Mouse (Mus musculus) midbrain, embryonic 10.5 days (tissue): Measurements from ENCODE around the gene Uba7. TPM values are rescaled to one million over a fixed set of nuclear protein-coding genes. Genes with fewer than 3 reads are reported as not detected.
"Not testable (repeated sequence)": the region's sequence is repeated elsewhere in the genome, so short reads cannot be mapped to it uniquely, and the experiment has no call there.

Experiments used
- DNase-seq: peaks from one replicate; pipeline ENCODE4 v3.0.0-alpha.2; 2017; ENCODE audit warnings: low spot score
- H3K27ac ChIP-seq: fragments of 300-500 bp; sonication (generic); replicated peaks from 2 replicates; pipeline ENCODE4 v1.5.1; 2016; ENCODE audit warnings: mild to moderate bottlenecking
- H3K27me3 ChIP-seq: fragments of 300-500 bp; sonication (generic); 2 replicates; pipeline ENCODE4 v1.6.1; 2016; ENCODE audit warnings: low read depth, mild to moderate bottlenecking; ENCODE audit not compliant: poor library complexity, severe bottlenecking
- H3K36me3 ChIP-seq: fragments of 300-500 bp; sonication (generic); 2 replicates; pipeline ENCODE4 v1.6.1; 2016; ENCODE audit warnings: mild to moderate bottlenecking, moderate library complexity
- H3K4me1 ChIP-seq: fragments of 300-500 bp; sonication (generic); 2 replicates; pipeline ENCODE4 v1.6.1; 2016
- H3K4me3 ChIP-seq: fragments of 300-500 bp; sonication (generic); 2 replicates; pipeline ENCODE4 v1.5.1; 2016; ENCODE audit warnings: mild to moderate bottlenecking, moderate library complexity
- H3K9me3 ChIP-seq: fragments of 300-500 bp; sonication (generic); replicated peaks from 2 replicates; pipeline ENCODE4 v1.6.1; 2016; ENCODE audit warnings: mild to moderate bottlenecking
- WGBS: fragments of 180-500 bp; shearing (Covaris S2); methylation state at CpG from one replicate; pipeline ENCODE4 v1.1.7; 2016; 5-methylcytosine and 5-hydroxymethylcytosine counted together
- polyA plus RNA-seq: library from polyadenylated mRNA; unstranded; fragments of >200 nt; fragmentation: Nextera tagmentation; extraction: Ambion mirVana; gene quantifications from 2 replicates; pipeline ENCODE4 v1.2.1, GENCODE M21; 2016

Gene Uba7
- polyA plus RNA-seq, 1 experiment from 2014 or later, result 8.1 TPM

- DNase-seq, result no peak
- Histone ChIP-seq H3K4me3 (no peak overlapping the region), H3K9me3 (no peaks in the 10 kb centered on the region), H3K36me3 (peaks cover 44% of the 10 kb centered on the region), H3K4me1 (peaks cover 22% of the 10 kb centered on the region), H3K27ac (no peak overlapping the region), H3K27me3 (no peaks in the 10 kb centered on the region)
- WGBS, result 88% methylated on average over 5 of the region's 5 CpGs
These were observed 32.7 kb downstream of the Uba7 start for GRCm38 (mm10) chr9:108008041-108008440.

- H3K36me3 ChIP-seq, result peaks cover 52% of the 10 kb centered on the region
- H3K27ac ChIP-seq, result no peak overlapping the region
- DNase-seq, result no peak
- H3K4me1 ChIP-seq, result 0 out of 2 replicates have a peak, but pooled peaks cover under 1% of the 10 kb centered on the region
- H3K4me3 ChIP-seq, result no peak overlapping the region
- no peaks in the 10 kb centered on the region for H3K9me3 ChIP-seq
- no peaks in the 10 kb centered on the region for H3K27me3 ChIP-seq
These were observed 35.1 kb downstream of the Uba7 start for GRCm38 (mm10) chr9:108010385-108010784.

GRCm38 (mm10) chr9:108013577-108013976, 38.3 kb downstream of the Uba7 start:
- H3K4me1 ChIP-seq, H3K4me3 ChIP-seq, DNase-seq, H3K27me3 ChIP-seq, H3K9me3 ChIP-seq, H3K27ac ChIP-seq: not testable (repeated sequence)
- H3K36me3 ChIP-seq, result peaks cover 62% of the 10 kb centered on the region
- 97% methylated on average over 2 of the region's 2 CpGs for WGBS

DNA sequence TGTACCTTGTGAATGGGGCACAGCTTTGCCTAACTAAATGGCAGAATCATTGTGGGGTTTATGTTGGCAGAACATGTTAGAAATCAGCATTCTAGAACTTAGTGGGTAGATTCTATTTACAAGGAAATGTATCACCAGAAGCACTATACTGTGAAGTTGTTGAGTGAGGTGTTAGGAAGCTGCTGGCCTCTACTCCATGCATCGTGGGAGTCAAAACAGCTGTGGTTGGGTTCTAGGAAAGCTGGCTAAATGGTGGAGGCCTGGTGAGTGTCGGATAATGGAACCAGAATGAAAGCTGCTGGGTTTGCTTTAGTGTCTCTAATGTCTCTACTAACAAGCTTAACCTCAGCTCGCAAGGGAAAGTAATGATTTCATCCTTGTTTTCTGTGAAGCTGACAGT, 41.8 kb downstream of the Uba7 start:
- H3K4me3 ChIP-seq, result no peak overlapping the region
- H3K27ac ChIP-seq, result no peak overlapping the region
- H3K4me1 ChIP-seq, result no peaks in the 10 kb centered on the region
- WGBS, result 85% methylated on average over 3 of the region's 3 CpGs
- H3K27me3 ChIP-seq, result no peaks in the 10 kb centered on the region
- H3K36me3 ChIP-seq, result peaks cover 44% of the 10 kb centered on the region
- DNase-seq, result no peak
- no peaks in the 10 kb centered on the region for H3K9me3 ChIP-seq

- Histone ChIP-seq H3K27ac (no peak overlapping the region), H3K4me1 (no peaks in the 10 kb centered on the region), H3K27me3 (no peaks in the 10 kb centered on the region), H3K36me3 (peaks cover 36% of the 10 kb centered on the region), H3K4me3 (no peak overlapping the region), H3K9me3 (no peaks in the 10 kb centered on the region)
- no peak for DNase-seq
- WGBS, result 96% methylated on average over 1 of the region's 1 CpGs
These were observed 45.4 kb downstream of the Uba7 start for GRCm38 (mm10) chr9:108020741-108021140.

DNA sequence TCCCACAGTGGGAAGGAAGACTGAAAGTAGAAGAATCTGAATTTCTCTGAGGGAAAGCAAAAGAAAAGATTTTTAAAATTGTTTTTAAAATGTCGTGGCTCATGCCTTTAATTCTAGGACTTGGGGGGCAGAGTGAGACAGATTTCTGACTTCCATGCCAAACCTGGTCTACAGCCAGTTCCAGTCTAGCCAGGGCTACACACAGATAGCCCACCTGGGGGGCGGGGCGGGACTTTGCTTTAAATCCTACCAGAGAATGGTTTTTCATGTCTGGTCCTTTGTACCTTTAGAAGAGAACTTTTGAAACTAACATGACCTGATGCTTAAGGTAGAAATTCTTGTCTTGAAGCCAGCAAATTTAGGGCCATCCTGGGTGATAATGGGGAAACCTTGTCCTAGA, 47.9 kb downstream of the Uba7 start:
- WGBS, result 88% methylated on average over 3 of the region's 3 CpGs
- H3K4me3 ChIP-seq, result no peak overlapping the region

DNA sequence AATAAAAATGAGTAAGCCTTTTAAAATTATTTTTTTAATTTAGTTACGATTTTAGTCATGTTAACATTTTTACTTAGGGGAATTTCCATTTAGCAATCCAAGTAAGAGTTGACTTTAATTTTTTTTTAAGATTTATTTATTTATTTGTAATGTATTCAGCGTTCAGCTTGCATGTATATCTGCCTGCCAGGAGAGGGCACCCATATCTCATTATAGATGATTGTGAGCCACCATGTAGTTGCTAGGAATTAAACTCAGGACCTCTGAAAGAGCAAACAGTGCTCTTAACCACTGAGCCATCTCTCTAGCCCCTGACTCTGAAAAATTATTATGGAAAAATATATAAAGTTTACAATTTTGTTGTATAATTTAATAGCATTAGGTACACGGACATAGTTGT, 51.3 kb downstream of the Uba7 start:
- Histone ChIP-seq H3K4me1 (no peaks in the 10 kb centered on the region), H3K36me3 (peaks cover 70% of the 10 kb centered on the region), H3K9me3 (peaks cover 7% of the 10 kb centered on the region; the same call in 1 of the 2 replicates), H3K27ac (no peak overlapping the region), H3K4me3 (no peak overlapping the region), H3K27me3 (no peaks in the 10 kb centered on the region)
- no peak for DNase-seq
- WGBS, result 92% methylated on average over 3 of the region's 3 CpGs

More for the DNA sequence above, 47.9 kb downstream of the Uba7 start:
- DNase-seq, result no peak
- H3K27me3 ChIP-seq, result no peaks in the 10 kb centered on the region
- peaks cover 7% of the 10 kb centered on the region; the same call in 1 of the 2 replicates for H3K9me3 ChIP-seq
- H3K4me1 ChIP-seq, result no peaks in the 10 kb centered on the region
- peaks cover 47% of the 10 kb centered on the region for H3K36me3 ChIP-seq
- H3K27ac ChIP-seq, result no peak overlapping the region

- H3K9me3 ChIP-seq, result peaks cover 7% of the 10 kb centered on the region; the same call in 1 of the 2 replicates
- 94% methylated on average over 3 of the region's 3 CpGs for WGBS
- no peaks in the 10 kb centered on the region for H3K27me3 ChIP-seq
- peaks cover 83% of the 10 kb centered on the region for H3K36me3 ChIP-seq
- no peak overlapping the region for H3K4me3 ChIP-seq
- no peaks in the 10 kb centered on the region for H3K4me1 ChIP-seq
- no peak for DNase-seq
- H3K27ac ChIP-seq, result no peak overlapping the region
These were observed 52.6 kb downstream of the Uba7 start for GRCm38 (mm10) chr9:108027867-108028266.

DNA sequence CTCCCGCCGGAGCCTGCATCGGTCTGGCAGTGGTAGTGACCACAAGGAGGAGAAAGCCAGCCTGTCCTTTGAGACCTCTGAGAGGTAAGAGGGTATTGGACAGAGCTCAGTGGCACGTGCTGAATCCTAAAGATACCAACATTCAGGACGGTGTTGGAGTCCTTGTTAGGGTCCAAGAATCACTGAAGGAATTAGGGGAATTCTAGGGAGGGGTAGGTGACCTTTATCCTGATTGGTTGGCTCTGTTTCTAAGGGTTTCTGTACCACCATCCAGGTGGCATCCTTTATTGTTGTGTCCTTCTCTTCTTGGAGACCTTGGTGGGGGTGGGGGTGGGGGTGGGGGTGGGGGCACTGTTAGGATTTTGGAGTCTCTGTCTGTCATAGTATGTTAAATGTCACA, 56.8 kb downstream of the Uba7 start:
- Histone ChIP-seq H3K36me3 (peaks cover 88% of the 10 kb centered on the region), H3K4me3 (no peak overlapping the region), H3K27me3 (no peaks in the 10 kb centered on the region), H3K4me1 (no peaks in the 10 kb centered on the region), H3K9me3 (peaks cover 7% of the 10 kb centered on the region; the same call in 1 of the 2 replicates), H3K27ac (no peak overlapping the region)
- DNase-seq, result no peak
- 92% methylated on average over 5 of the region's 5 CpGs for WGBS

Other genes starting within 250 kb of the Uba7 start
- gene Rbm5, start 204.5 kb upstream of the Uba7 start, polyA plus RNA-seq, result 200 and 220 TPM in 2 replicates
- 101 and 115 TPM in 2 replicates for gene Rbm6, start 102.3 kb upstream of the Uba7 start, polyA plus RNA-seq
- gene Mon1a, start 87.4 kb upstream of the Uba7 start, polyA plus RNA-seq, result 11.6 and 15.3 TPM in 2 replicates
- 0.78 and 0.79 TPM in 2 replicates for gene Mst1r, start 68.6 kb upstream of the Uba7 start, polyA plus RNA-seq
- gene Actl11, start 47.0 kb upstream of the Uba7 start, polyA plus RNA-seq, result not detected in 2 replicates
- 20.9 and 23.0 TPM in 2 replicates for gene Camkv, start 39.8 kb upstream of the Uba7 start, polyA plus RNA-seq
- gene Traip, start 25.4 kb upstream of the Uba7 start, polyA plus RNA-seq, result 35.8 and 41.7 TPM in 2 replicates
- gene Gm20661, start 7.6 kb downstream of the Uba7 start, polyA plus RNA-seq, result 0.83 and 1.2 TPM in 2 replicates
- 29.7 and 32.1 TPM in 2 replicates for gene Inka1, start 10.4 kb downstream of the Uba7 start, polyA plus RNA-seq
- gene Cdhr4, start 17.0 kb downstream of the Uba7 start, polyA plus RNA-seq, result 2.2 and 3.2 TPM in 2 replicates
- gene Gm20662, start 20.8 kb downstream of the Uba7 start, polyA plus RNA-seq, result 0.07 TPM in 1 of 2 replicates, not detected in the other
- gene Ip6k1, start 27.0 kb downstream of the Uba7 start, polyA plus RNA-seq, result 53.8 and 64.0 TPM in 2 replicates
- 26.0 and 26.2 TPM in 2 replicates for gene Gmppb, start 73.7 kb downstream of the Uba7 start, polyA plus RNA-seq
- gene Amigo3, start 77.7 kb downstream of the Uba7 start, polyA plus RNA-seq, result 2.6 and 3.8 TPM in 2 replicates
- 0.78 and 0.87 TPM in 2 replicates for gene Mst1, start 104.9 kb downstream of the Uba7 start, polyA plus RNA-seq
- gene Rnf123, start 107.8 kb downstream of the Uba7 start, polyA plus RNA-seq, result 32.2 and 39.6 TPM in 2 replicates
- gene Apeh, start 119.1 kb downstream of the Uba7 start, polyA plus RNA-seq, result 71.2 and 80.2 TPM in 2 replicates
- 1.1 and 1.7 TPM in 2 replicates for gene Bsn, start 214.9 kb downstream of the Uba7 start, polyA plus RNA-seq